Mouse (Mus musculus) midbrain, postnatal 0 days (tissue): ENCODE results near the gene Cit. TPM values are rescaled to one million over a fixed set of nuclear protein-coding genes. Genes with fewer than 3 reads are reported as not detected.

Experiments used
- ATAC-seq: fragments of 200-750 bp; cut with Nextera tagmentation; 2 replicates; pipeline ENCODE4 v1.8.0; 2017; ENCODE audit warnings: moderate number of reproducible peaks, mild to moderate bottlenecking, moderate TSS enrichment, moderate library complexity; ENCODE audit not compliant: low FRiP score
- DNase-seq: peaks from one replicate; pipeline ENCODE4 v3.0.0-alpha.2; 2015; ENCODE audit warnings: low spot score
- H3K27ac ChIP-seq: fragments of 300-500 bp; sonication (generic); 2 replicates; pipeline ENCODE4 v1.5.1; 2014; ENCODE audit warnings: low read depth, mild to moderate bottlenecking, low read length, mixed read lengths
- H3K27me3 ChIP-seq: fragments of 300-500 bp; sonication (generic); 2 replicates; pipeline ENCODE4 v1.6.1; 2014; ENCODE audit warnings: low read length, control low read depth, mixed read lengths; ENCODE audit not compliant: insufficient read depth
- H3K36me3 ChIP-seq: fragments of 300-500 bp; sonication (generic); 2 replicates; pipeline ENCODE4 v1.6.1; 2014; ENCODE audit warnings: low read length, control low read depth, mixed read lengths; ENCODE audit not compliant: insufficient read depth
- H3K4me1 ChIP-seq: fragments of 300-500 bp; sonication (generic); 2 replicates; pipeline ENCODE4 v1.6.1; 2014; ENCODE audit warnings: mild to moderate bottlenecking, control low read depth, antibody characterized with exemption, low read length, mixed read lengths; ENCODE audit not compliant: insufficient read depth
- H3K4me2 ChIP-seq: fragments of 300-500 bp; sonication (generic); 2 replicates; pipeline ENCODE4 v1.6.1; 2014; ENCODE audit warnings: low read depth, mild to moderate bottlenecking, low read length, mixed read lengths; ENCODE audit not compliant: poor library complexity, severe bottlenecking
- H3K4me3 ChIP-seq: fragments of 300-500 bp; sonication (generic); 2 replicates; pipeline ENCODE4 v1.5.1; 2014; ENCODE audit warnings: low read depth, mild to moderate bottlenecking, low read length, moderate library complexity
- H3K9ac ChIP-seq: fragments of 300-500 bp; sonication (generic); replicated peaks from 2 replicates; pipeline ENCODE4 v1.6.1; 2014; ENCODE audit warnings: mild to moderate bottlenecking, low read length, moderate library complexity, mixed read lengths; ENCODE audit not compliant: poor library complexity, severe bottlenecking
- H3K9me3 ChIP-seq: fragments of 300-500 bp; sonication (generic); 2 replicates; pipeline ENCODE4 v1.6.1; 2016; ENCODE audit warnings: low read length, control low read depth
- CTCF ChIP-seq: IDR thresholded peaks from 2 replicates; pipeline ENCODE4 v1.5.1; 2016; ENCODE audit warnings: antibody characterized with exemption, mild to moderate bottlenecking
- WGBS: fragments of 180-500 bp; shearing (Covaris S2); extraction: QIAGEN DNeasy Blood & Tissue Kit; methylation state at CpG from one replicate; pipeline ENCODE4 v1.1.7; 2014; 5-methylcytosine and 5-hydroxymethylcytosine counted together
- polyA plus RNA-seq: library from polyadenylated mRNA; unstranded; fragments of >200 nt; fragmentation: Nextera tagmentation; extraction: Ambion mirVana; gene quantifications from 2 replicates; pipeline ENCODE4 v1.2.1, GENCODE M21; 2015
- total RNA-seq: library from RNA; depleted of rRNA; stranded (reverse); fragments of >200 nt; gene quantifications from 2 replicates; pipeline ENCODE4 v1.2.3, GENCODE M21; 2014

Cit gene
- total and polyA plus RNA-seq, 2 experiments from 2014 or later, result 34.7 to 35.9 TPM

DNA sequence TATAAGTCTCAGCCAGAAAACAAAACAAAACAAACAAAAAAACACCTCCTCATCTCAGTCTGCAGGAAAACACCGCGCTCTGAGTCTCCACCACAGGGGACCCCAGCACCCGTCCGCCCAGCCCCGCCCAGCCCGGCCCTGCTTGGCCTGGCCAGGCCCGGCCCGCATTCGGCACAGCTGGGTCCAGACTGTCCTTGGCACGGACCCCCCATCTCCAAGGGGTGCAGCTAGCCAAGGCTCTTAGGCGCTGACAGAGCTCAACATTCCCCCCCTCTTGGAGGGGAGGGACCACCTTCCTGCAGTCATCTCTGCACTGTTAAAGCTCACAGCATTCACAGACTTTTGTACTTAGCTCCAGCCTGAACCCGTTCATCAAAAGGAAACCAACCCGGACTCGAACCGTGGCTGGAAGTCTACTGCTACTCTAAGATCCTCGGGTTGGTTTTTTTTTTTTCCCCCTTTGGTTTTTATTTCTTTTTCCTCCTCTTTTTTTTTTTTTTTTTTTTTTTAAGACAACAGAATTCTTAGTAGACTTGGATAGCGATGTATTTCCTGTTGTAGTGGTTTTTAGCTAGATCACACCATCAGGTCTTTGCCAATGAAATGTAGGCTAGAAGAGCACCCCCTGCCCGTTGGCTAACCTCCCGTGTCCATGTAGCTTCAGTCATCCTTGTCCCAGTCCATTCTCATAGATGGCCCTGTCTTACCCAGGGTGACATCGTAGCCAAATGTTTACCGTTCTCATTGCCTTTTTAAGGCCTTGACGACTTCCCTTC is 161.4 kb downstream of the Cit start:
- no peaks in the 10 kb centered on the region for H3K4me1 ChIP-seq
- no peak overlapping the region for H3K27ac ChIP-seq
- DNase-seq (no peak), ATAC-seq (no peak)
- peaks cover 6% of the 10 kb centered on the region; the same call in 1 of the 2 replicates for H3K36me3 ChIP-seq
- no peak overlapping the region for H3K4me2 ChIP-seq
- H3K9me3 ChIP-seq, result no peaks in the 10 kb centered on the region
- H3K4me3 ChIP-seq, result no peak overlapping the region
- H3K27me3 ChIP-seq, result no peaks in the 10 kb centered on the region
- no peak overlapping the region for H3K9ac ChIP-seq
- TF ChIP-seq CTCF, result no peak
- 62% methylated on average over 22 of the region's 22 CpGs for WGBS

DNA sequence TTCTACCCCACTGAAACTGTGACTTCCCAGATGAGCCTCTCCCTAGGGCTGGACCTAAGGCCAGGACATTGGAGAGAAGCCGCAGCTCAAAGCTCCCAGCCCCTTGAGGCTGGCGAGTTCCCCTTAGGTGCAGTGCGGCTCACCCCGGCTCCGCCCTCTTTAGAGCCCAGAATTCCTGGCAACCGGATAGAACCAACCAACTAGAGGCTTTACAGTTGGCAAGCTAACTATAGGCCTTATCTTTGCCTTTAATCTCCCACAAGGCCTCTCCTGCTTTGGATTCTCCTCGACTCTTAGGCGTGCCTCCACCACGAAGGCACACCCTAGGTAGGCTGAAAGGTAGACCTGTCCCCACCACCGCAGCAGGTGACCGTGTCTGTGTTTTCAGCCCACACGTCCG is 162.6 kb downstream of the Cit start:
- DNase-seq, result no peak
- no peak overlapping the region for H3K27ac ChIP-seq
- no peak overlapping the region for H3K9ac ChIP-seq
- no peak for ATAC-seq
- H3K4me3 ChIP-seq, result no peak overlapping the region
- H3K36me3 ChIP-seq, result peaks cover 7% of the 10 kb centered on the region
- no peak overlapping the region for H3K4me2 ChIP-seq
- H3K4me1 ChIP-seq, result no peaks in the 10 kb centered on the region
- no peaks in the 10 kb centered on the region for H3K9me3 ChIP-seq
- H3K27me3 ChIP-seq, result no peaks in the 10 kb centered on the region
- no peak for TF ChIP-seq CTCF
- 91% methylated on average over 13 of the region's 13 CpGs for WGBS

DNA sequence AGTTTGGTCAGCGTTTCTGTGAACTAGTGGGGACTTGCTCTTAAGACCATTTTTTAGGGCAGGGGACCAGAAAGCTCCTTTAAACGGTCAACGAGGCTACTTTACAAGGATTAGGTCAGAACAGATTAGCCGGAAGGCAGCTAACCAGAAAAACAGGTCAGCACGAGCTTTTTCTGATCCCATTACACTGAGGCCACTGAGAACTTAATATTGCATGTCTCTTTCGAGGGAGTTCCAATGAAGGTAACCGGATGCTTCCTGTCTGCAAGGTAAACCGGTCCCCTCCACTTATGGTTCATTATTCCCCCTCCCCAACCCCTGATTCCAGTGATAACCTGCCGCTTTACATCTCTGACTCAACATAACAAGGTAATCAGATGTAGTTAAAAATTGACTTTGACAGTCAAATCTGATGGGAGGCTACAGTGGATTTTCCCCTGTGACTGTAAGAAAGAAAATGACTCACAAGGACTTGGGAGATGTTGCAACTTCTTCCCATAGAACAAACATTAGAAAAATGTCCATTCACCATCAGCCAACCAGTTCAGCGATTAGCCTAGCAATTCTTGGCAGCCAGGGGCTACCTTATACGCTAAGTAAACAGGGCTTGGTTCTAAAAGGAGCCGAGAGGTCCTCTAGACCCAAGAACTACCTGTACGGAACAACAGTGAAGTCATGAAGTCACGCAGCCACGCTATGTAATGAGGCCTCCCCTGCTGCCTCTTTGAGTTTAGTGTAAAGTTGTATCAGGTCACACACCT is 164.2 kb downstream of the Cit start:
- 71% methylated on average over 15 of the region's 15 CpGs for WGBS
- no peak overlapping the region for H3K9ac ChIP-seq
- no peak for TF ChIP-seq CTCF
- peaks cover 20% of the 10 kb centered on the region for H3K36me3 ChIP-seq
- DNase-seq (no peak), ATAC-seq (no peak)
- no peaks in the 10 kb centered on the region for H3K9me3 ChIP-seq
- no peaks in the 10 kb centered on the region for H3K27me3 ChIP-seq
- no peak overlapping the region for H3K4me3 ChIP-seq
- no peak overlapping the region for H3K27ac ChIP-seq
- H3K4me2 ChIP-seq, result no peak overlapping the region
- no peaks in the 10 kb centered on the region for H3K4me1 ChIP-seq

DNA sequence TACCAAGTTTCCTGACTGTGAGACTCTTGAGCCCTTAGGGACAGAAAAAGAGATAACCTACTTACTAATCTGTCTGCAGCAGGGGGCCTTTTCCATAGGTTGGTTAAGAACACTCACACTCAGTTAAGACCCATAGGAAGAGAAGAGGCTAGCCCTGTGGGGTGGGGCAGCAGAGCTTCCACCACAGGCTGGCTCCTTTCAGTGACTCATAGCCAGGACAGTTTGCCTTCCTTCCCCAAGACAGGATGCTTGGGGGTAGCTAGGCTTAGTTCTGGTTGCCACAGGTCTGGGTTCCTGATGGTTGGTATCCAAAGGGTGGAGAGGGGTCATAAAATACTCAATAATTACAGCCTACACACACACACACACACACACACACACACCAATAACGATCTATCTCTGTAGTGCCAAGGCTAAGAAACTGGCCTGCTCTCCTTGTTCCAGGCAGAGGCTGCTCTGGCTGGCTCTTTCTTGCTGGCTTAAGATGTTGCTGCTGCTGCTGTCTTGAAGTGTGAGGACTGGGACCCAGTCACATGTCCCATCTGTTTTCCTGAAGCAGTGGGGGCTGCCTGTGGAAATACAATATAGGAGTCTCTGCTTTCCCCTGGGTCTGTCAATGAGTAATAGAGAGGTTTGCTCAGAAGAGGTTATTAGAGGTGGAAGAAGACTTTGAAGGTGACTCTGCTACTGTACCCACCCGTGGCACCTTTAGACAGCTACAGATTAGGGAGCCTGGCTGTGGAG is 165.0 kb downstream of the Cit start:
- no peak overlapping the region for H3K9ac ChIP-seq
- H3K27me3 ChIP-seq, result no peaks in the 10 kb centered on the region
- 77% methylated on average over 2 of the region's 2 CpGs for WGBS
- H3K9me3 ChIP-seq, result no peaks in the 10 kb centered on the region
- no peak for DNase-seq
- ATAC-seq, result no peak
- no peak overlapping the region for H3K4me2 ChIP-seq
- TF ChIP-seq CTCF, result no peak
- H3K4me3 ChIP-seq, result no peak overlapping the region
- no peaks in the 10 kb centered on the region for H3K4me1 ChIP-seq
- H3K36me3 ChIP-seq, result peaks cover 28% of the 10 kb centered on the region
- no peak overlapping the region for H3K27ac ChIP-seq

DNA sequence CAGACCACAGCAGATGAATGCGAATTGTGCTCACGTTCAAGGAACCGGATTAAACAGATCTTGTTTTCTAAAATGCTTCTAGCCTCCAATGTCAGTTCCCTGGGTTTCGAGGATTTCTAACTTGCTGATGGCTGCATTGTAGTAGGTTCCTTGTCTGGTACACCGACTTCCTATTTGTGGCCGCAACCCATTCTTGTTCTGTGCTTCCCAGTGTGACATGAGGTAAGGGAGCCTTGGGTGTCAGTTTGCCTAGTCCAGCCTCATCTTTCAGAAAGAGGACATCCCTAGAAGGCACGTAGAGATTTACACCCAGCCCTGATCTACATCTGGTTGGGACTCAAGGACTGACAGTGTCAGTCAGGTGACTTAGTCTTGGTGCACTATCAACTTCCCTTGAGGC is 166.6 kb downstream of the Cit start:
- DNase-seq, result no peak
- no peak overlapping the region for H3K27ac ChIP-seq
- no peak overlapping the region for H3K4me2 ChIP-seq
- no peak overlapping the region for H3K9ac ChIP-seq
- H3K9me3 ChIP-seq, result no peaks in the 10 kb centered on the region
- H3K4me3 ChIP-seq, result no peak overlapping the region
- no peaks in the 10 kb centered on the region for H3K4me1 ChIP-seq
- no peak for ATAC-seq
- H3K36me3 ChIP-seq, result peaks cover 37% of the 10 kb centered on the region
- no peak for TF ChIP-seq CTCF
- 93% methylated on average over 7 of the region's 7 CpGs for WGBS
- no peaks in the 10 kb centered on the region for H3K27me3 ChIP-seq
